Mouse (Mus musculus) midbrain, embryonic 10.5 days (tissue): ENCODE results near the gene Gm28038. TPM values are rescaled to one million over a fixed set of nuclear protein-coding genes. Genes with fewer than 3 reads are reported as not detected.

Experiments used
- polyA plus RNA-seq: library from polyadenylated mRNA; unstranded; fragments of >200 nt; fragmentation: Nextera tagmentation; extraction: Ambion mirVana; gene quantifications from 2 replicates; pipeline ENCODE4 v1.2.1, GENCODE M21; 2016

Gm28038 gene
- polyA plus RNA-seq, 1 experiment from 2014 or later = not detected

Other genes starting within 250 kb of the Gm28038 start
- 26.6 and 30.5 TPM in 2 replicates for gene Wdr34, start 232.2 kb upstream of the Gm28038 start, polyA plus RNA-seq
- 777 and 858 TPM in 2 replicates for gene Set, start 223.7 kb upstream of the Gm28038 start, polyA plus RNA-seq
- gene Pkn3, start 203.4 kb upstream of the Gm28038 start, polyA plus RNA-seq = 12.1 and 13.5 TPM in 2 replicates
- 36.8 and 41.9 TPM in 2 replicates for gene Zdhhc12, start 187.4 kb upstream of the Gm28038 start, polyA plus RNA-seq
- 6.0 and 8.3 TPM in 2 replicates for gene Zer1, start 156.5 kb upstream of the Gm28038 start, polyA plus RNA-seq
- gene Tbc1d13, start 147.3 kb upstream of the Gm28038 start, polyA plus RNA-seq = 6.0 and 6.3 TPM in 2 replicates
- 16.9 and 18.6 TPM in 2 replicates for gene Endog, start 109.5 kb upstream of the Gm28038 start, polyA plus RNA-seq
- 88.5 and 89.0 TPM in 2 replicates for gene Spout1, start 102.6 kb upstream of the Gm28038 start, polyA plus RNA-seq
- 8.3 and 10.6 TPM in 2 replicates for gene Kyat1, start 75.2 kb upstream of the Gm28038 start, polyA plus RNA-seq
- gene Lrrc8a, start 43.3 kb upstream of the Gm28038 start, polyA plus RNA-seq = 40.8 and 43.7 TPM in 2 replicates
- 0.10 TPM in 2 replicates for gene Gm28035, start 40.5 kb upstream of the Gm28038 start, polyA plus RNA-seq
- gene Phyhd1, start 14.8 kb upstream of the Gm28038 start, polyA plus RNA-seq = 2.7 and 4.7 TPM in 2 replicates
- 27.3 and 29.4 TPM in 2 replicates for gene Dolk, start 5.3 kb downstream of the Gm28038 start, polyA plus RNA-seq
- 55.4 and 57.7 TPM in 2 replicates for gene Nup188, start 5.4 kb downstream of the Gm28038 start, polyA plus RNA-seq
- gene Sh3glb2, start 78.3 kb downstream of the Gm28038 start, polyA plus RNA-seq = 70.7 and 84.7 TPM in 2 replicates
- gene Miga2, start 83.2 kb downstream of the Gm28038 start, polyA plus RNA-seq = 27.8 and 29.6 TPM in 2 replicates
- 53.2 and 62.7 TPM in 2 replicates for gene Dolpp1, start 111.2 kb downstream of the Gm28038 start, polyA plus RNA-seq
- 22.5 and 23.7 TPM in 2 replicates for gene Crat, start 134.8 kb downstream of the Gm28038 start, polyA plus RNA-seq
- gene Ptpa, start 135.0 kb downstream of the Gm28038 start, polyA plus RNA-seq = 151 and 152 TPM in 2 replicates
- gene Ier5l, start 193.2 kb downstream of the Gm28038 start, polyA plus RNA-seq = 2.0 and 2.3 TPM in 2 replicates